Mouse (Mus musculus) layer of hippocampus, adult 9-10 months (tissue): ENCODE results near the gene Ctbp2.

Experiments
- DNase-seq: peaks from one replicate; pipeline ENCODE4 v3.0.0; 2022; ENCODE audit warnings: low spot score

The Ctbp2 gene

GRCm38 (mm10) chr7:133088411-133088810 is 35.7 kb downstream of the Ctbp2 start:
- DNase-seq = no peak

GRCm38 (mm10) chr7:133085408-133085807 is 38.7 kb downstream of the Ctbp2 start:
- no peak for DNase-seq

DNA sequence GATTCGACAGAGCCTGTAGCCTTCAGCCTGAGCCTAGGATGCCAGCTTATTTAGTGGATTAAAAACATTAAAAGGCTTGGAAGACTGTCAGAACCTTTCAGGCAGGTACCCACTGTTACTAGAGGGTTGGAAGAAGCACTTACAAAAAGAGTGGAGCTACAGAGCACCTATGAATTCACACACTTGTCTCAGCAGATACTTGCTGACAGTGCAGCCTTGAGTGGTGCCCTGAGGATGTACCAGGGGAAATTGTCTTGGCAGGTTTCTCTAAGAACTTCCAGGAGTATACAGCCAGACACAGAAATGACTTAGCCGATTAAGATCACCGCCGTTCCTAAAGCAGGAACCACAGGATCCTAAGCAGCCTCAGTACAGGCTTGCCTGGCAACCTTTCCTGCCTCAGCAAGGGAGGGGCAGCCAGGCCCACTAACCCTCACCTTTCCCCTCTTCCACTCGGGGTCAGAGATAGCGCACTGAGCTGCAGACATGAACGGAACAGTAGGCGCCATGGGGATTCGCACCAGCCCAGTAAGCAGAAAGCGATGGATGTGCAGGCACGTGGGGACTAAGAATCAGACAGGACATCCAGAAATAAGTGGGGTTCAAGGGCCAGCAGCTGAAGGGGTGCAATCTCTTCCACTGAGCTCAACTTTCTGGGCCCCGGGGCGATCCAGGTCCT is 40.1 kb downstream of the Ctbp2 start:
- no peak for DNase-seq

DNA sequence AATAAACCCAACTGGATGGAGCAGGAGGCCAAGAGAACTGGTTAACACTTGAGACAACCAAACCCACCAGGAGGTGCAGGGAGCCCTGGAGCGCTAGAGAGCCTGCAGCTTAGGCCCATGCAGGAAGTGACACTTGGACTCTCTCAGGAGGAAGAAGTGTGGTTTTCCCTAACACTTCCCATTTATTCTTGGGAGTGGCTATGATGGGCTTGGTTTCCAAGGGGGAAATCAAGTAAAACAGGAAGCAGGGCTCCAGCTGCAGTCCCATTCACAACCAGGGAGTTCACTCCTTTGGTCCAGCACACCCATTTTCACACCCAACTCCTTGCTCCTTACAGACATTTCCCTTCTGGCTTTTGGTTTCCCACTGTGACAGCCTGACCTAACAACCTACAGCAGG is 45.2 kb downstream of the Ctbp2 start:
- DNase-seq = no peak

DNA sequence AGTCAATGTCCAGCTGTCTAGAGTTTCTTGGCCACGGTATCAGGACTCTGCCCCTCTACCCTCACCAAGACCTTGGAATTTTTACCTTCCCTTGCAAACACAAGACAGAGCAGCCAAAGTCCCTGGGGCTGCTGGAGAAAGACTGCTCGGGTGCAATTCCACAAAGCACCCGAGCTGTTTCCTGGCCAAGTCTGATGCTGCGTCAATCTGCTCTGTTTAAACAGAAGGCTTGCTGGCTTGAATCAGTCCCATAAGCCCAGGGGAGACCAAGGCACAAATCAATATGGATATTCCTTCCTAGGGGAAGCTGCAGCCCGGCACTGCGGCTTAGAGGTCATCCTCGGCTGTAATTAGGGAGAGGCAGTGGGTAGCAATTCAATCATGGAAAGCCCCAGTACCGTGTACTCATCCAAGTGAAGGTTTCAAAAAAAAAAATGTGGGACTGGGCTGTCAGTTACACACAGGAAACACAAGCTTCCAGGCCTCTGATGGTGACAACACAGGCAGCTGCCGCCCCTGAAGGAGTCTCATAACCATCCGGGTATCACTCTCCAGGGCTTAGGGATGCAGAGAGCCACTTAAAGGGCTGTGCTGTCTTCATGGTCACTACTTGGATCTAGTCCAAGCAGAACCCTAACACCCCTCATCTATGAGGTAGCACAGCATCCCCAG is 49.6 kb downstream of the Ctbp2 start:
- no peak for DNase-seq

DNA sequence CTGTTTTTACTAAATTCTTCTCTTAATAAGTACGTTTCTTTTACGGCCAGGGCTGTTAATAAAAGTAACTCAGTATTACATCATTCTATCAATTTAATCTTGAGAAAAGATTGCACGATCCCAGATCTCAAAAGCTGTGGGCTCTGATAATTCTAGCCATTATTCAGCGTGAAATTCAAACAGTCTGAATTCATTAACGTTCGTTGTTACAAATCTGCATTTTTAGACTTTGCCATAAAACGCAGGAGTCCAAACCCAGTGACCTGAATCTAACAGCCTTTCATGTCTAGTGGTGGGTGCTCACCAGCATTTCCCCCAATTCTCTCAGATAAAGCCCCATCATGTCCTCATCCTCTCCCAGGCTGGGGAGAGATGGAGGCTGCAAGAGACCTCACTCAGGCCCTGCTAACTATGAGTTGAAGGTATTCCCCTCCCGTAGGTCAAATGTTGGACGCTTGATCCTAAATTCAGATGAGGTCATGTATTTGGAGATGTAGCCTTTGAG is 51.0 kb downstream of the Ctbp2 start:
- DNase-seq = no peak

- no peak for DNase-seq
Measured at GRCm38 (mm10) chr7:133072535-133072934, 51.6 kb downstream of the Ctbp2 start.

- no peak for DNase-seq
Measured at GRCm38 (mm10) chr7:133067321-133067841, 56.8 kb downstream of the Ctbp2 start.

DNA sequence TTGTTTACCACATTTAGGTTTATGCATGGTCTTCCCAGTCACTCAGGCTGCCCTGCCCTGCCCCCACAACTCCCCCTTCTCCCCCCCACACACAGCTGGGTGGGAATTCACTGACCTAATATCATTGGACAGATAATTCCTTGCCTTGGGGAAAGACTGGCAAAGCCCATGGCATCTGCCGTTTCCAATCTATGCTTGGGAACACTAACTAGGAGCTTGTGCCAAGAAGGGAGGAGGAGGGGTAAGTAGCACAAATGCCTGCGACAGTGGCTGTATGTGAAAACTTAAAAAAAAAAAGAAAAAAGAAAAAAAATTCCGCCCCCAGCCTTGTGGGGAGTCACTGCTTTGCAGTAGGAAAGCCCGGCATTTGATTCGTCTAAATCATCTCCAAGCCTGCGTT is 57.4 kb downstream of the Ctbp2 start:
- DNase-seq = peak; percentile 42

- no peak for DNase-seq
Measured at GRCm38 (mm10) chr7:133062055-133062454, 62.1 kb downstream of the Ctbp2 start.

- DNase-seq = no peak
Measured at GRCm38 (mm10) chr7:133060170-133060569, 64.0 kb downstream of the Ctbp2 start.

DNA sequence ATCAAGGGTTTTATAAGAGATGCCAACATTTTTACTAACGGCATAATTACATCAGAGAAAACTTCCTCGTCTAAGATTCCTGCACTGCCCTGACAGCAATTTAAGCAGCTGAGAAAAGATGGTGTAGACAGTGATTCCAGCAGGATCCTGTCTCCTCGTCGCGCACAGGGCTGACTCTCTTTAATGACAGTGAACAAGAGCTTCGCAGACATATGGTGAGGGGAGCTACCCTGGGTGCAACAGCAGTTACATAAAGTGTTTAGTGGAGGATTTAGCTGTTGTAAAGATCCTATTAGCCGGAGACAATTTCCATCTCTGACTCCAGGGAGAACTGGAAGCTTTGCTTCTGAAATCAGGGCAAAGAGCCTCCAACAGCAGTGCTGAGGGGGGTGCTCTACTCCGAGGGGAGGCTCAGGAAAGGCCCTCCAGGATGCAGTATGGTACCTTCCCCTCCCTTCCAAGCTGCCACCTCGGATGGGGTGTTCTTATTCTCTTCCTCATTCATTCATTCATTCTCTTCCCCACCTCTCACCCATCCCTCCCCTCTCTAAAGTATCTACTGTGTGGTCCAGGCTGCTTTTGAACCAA is 64.5 kb downstream of the Ctbp2 start:
- DNase-seq = no peak

DNA sequence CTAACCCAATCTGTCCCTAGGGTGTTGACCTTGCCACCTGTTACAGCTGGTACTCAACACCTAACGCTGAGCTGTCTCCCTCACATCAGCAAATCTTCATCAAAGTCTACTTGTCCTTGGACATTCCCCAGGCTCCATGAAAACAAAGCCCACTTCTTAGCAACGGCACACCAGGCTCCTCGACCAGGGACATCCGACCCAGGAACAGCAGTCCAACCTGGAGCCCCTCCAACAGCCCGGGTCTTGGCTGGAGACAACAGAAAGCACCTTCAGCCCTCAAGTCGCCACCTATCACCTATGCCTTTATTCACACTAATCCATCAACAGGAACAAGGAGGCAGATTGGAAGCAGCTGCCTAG is 65.0 kb downstream of the Ctbp2 start:
- no peak for DNase-seq

DNA sequence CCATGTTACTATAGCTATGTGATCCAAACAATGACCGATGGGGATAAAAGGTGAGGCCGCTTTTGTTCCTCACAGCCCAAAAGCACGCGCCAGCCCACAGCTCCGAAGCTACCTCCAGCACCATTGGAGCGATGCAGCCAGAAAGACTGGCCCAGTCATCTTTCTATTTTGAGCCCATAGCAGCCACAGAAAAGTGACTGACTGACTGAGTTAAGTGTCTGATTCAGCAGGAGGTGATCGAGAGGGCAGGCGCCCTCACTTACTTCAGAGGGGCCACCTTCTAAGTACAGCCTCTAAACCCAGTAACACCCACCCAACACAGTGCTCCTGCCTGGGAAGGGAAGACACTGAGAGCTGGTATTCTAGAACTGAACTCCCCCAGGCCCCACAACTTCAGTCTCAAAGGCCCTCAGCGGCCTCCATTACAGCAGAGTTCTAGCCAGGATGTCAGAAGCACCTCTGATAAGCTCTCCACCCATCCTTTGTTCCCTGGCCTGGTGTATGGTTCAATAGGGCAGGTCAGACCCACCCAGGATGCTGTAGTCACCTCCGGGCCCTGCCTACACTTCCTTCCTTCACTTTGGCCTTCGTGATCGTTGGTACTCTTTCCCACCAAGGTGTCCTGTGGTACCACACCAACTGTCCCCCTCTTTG is 65.5 kb downstream of the Ctbp2 start:
- DNase-seq = no peak

DNA sequence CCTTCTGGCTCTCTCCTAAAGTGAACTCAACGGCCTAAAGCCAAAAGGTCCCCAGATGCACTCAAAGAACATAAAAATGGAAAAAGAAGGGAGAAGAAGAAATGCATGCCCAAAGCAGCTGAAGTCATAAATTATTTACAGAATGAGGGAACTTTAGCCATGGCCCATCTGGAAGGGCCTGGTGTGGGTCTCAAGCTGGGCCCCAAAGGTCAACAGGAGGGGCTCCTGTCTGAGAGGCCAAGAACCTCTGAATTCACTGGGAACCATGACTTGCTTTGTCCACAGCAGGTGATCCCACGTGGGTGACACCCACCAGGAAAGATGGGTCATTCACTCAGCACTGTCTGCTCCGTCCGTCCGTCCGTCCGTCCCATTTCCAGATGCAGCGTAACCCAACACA is 67.2 kb downstream of the Ctbp2 start:
- no peak for DNase-seq

DNA sequence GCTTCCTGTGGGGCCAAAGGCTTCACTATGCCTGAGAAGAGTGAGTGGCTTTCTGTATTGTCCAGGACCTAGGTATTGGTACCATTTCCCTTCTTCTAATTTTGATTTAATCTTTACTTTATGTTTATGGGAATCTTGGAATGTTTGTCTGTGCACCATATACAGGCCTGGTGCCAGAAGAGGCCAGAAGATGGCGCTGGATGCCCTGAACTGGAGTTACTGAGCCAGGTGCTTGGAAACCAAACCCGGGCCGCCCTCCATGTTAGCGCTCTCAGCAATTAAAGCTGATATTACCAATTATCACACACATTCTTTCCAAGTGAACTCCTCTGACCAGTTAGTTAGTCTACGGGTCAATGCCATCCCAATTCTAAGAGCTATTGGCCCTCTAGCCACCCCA is 69.7 kb downstream of the Ctbp2 start:
- no peak for DNase-seq

GRCm38 (mm10) chr7:133053757-133054156 is 70.4 kb downstream of the Ctbp2 start:
- no peak for DNase-seq

GRCm38 (mm10) chr7:133052819-133053218 is 71.3 kb downstream of the Ctbp2 start:
- DNase-seq = no peak

DNA sequence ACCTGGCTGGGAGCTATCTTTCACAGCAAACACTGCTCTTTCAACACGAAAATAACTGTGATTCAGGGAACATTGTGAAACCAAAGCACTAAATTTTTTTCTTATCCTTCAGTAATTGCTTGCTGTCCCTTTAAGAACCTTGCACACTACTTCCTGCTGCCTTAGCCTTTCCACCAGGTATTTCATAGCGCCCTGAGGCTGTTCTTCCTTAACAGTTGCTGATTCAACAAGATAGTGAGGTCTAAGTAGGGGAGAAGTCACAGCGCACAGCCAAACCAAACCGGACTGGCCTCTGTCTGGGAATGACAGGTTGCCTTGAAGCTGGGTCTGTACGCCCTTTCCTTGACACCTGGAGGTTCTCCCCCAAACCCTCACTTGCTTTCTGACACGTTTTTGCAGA is 73.5 kb downstream of the Ctbp2 start:
- DNase-seq = no peak

- no peak for DNase-seq
Measured at GRCm38 (mm10) chr7:133048085-133048630, 76.0 kb downstream of the Ctbp2 start.

DNA sequence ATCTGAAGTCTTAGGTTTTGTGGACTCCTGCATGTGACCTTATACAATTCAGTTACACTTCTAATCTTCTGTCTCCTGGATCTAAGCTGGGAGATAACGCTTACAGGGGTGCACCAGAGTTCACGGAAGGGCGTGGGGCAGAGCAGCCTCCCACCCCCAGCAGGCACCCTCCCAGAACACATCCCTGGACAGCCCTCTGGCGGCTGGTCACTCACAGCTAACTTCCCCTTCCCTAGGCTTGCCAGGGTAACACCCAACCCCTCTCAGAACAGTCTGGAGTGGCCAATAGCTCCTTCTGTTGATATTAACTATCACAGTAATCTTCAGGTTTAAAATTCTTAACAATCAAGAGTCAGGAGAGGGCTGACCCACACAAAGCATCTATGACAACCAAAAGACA is 76.9 kb downstream of the Ctbp2 start:
- DNase-seq = no peak

GRCm38 (mm10) chr7:133044721-133045120 is 79.4 kb downstream of the Ctbp2 start:
- no peak for DNase-seq
